Mouse (Mus musculus): ENCODE results near the gene Mapt.

GRCm38 (mm10) chr11:104211251-104211650 lies 19.9 kb upstream of the Mapt start:
- TF ChIP-seq CTCF (IDR thresholded peaks at IDR 0.05), result no peak
- no peak for TF ChIP-seq POLR2A (IDR thresholded peaks at IDR 0.05; ENCODE audit: insufficient read depth, low read depth, low read length)
- no peak for TF ChIP-seq EP300 (IDR thresholded peaks at IDR 0.05; ENCODE audit: insufficient read depth, low read depth, low read length)
